Mouse (Mus musculus) central nervous system, embryonic 11.5 days (tissue): ENCODE measurements around the gene Kcnh1. TPM values are rescaled to one million over a fixed set of nuclear protein-coding genes. Genes with fewer than 3 reads are reported as not detected.

Source experiments
- polyA plus RNA-seq: library from polyadenylated mRNA; depleted of rRNA; stranded (reverse); fragments of >200 nt; gene quantifications from 2 replicates; pipeline ENCODE4 v1.2.3, GENCODE M21; 2012; rRNA removed

Kcnh1 gene
- polyA plus RNA-seq: 0.49 and 0.50 TPM in 2 replicates

GRCm38 (mm10) chr1:192190508-192191321 lies at the start of gene Kcnh1:
Gene Kcnh1, plus strand, starts transcription at chr1:192190774.

Other genes with a start within 250 kb of the Kcnh1 start
- 1.1 and 1.4 TPM in 2 replicates for gene Rd3, start 213.4 kb upstream of the Kcnh1 start, polyA plus RNA-seq
- gene Traf5, start 98.2 kb upstream of the Kcnh1 start, polyA plus RNA-seq: 6.7 and 9.4 TPM in 2 replicates
- gene Rcor3, start 52.7 kb upstream of the Kcnh1 start, polyA plus RNA-seq: 20.7 and 37.6 TPM in 2 replicates